Mouse (Mus musculus) spleen, postnatal 14 days (tissue): ENCODE results near the gene Actr8.

Source experiments
- DNase-seq, 2 experiments: peaks; one replicate each; pipeline ENCODE4 v3.0.0; 2021 to 2022; ENCODE audit warnings: low spot score in 2 of 2

Gene Actr8

GRCm38 (mm10) chr14:29996000-29996751 is 18.0 kb downstream of the Actr8 start:
- no peak for DNase-seq

DNA sequence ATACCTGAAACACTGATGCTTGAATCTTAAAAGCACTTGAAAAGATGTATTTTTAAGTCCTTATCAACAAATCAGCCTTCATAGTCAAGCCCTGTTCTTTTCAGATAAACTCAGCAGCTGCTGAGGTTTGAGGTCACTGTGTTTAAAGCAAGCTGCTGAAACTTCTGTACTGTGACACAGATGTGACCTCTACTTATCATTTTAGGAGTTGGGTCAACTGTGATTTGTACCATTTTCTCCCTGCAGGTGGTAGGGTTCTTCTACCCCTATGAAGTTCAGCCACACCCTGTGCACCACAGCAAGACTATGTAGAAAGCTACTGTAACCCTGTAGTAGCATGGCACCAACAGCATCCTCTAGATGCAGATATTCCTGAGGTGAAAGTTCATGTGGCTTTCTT is 19.2 kb downstream of the Actr8 start:
- DNase-seq: no peak

DNA sequence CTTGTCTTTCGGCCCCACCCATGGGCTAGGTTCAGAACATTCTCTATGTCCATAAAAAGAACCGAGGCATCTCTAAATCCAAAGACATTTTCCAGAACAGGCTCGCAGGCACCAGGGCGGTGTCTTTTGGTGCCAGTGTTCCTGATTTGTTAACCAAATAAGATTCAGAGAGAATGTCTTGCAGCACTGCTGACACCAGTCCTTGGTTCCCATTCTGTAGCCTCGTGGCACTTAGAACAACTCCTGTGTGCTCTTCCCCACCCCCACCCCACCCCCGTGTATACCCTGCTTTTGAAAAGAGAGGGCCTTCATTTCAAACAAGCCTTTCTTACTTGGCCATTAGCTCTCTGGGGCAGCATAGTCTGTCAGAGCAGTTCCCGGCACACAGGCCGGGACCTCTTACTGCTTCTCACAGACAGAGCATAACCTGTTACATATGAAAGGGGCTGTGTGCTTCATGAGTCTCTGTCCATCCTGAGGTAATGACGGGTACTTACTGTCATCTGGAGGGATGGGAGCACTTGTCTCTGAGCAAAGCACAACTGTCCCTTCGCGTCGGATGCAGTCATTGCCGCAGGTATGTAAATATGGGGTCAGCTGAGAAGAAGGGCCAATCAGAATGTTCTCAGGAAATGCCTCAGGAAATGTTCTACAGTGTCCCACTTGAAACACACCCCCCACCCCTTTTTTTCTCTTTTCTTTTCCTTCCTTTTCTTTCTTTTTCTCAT is 20.8 kb downstream of the Actr8 start:
- DNase-seq: no peak

GRCm38 (mm10) chr14:29999475-29999811 is 21.3 kb downstream of the Actr8 start:
- DNase-seq: no peak

DNA sequence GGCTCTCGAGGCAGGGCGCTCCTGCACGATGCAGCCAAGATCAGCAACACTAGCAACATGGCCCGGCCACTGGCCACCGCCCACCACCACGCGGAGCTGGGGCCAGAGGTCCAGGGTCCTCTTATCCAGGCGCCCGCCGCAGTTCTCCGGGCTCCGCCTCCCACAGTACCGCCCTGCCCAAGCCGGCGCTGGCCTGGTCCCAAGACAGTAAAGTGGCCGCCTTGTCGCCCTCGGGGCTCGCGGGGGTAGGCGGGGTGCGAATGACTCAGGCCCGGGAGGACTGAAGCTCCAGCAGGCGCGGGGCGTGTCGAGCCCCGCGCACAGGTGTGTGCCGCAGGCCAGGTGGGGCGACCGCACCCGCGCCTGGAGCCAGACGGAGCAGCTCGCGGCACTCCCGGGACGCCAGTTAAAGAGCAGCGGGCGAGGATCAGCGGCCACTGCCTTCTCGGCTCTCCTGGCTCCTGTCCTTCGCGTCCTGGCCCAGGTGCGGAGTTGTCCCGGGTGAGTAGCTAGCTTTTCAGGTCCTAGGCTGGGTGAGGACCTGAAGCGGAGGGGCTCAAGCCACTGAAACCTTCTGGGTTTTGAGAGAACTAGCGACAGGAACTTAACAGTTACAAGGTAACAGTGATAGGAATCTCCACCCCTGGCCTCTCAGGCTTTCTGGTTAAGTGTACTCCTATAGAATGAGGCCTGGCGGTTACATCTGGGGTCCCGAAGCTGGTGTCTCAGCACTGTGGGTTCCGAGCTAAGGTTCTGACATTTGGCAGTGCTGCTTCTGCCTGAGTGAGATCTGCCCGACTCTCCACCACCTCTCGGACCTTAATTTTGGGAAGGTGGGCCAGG is 30.8 kb downstream of the Actr8 start, which contains the start of the genes Il17rb and Chdh:
Gene Il17rb (minus strand): TSS at position 164 of the 843 bp plus-strand sequence.
Gene Chdh (plus strand): TSS at position 291 of the 843 bp plus-strand sequence.
- DNase-seq: no peak

- DNase-seq: no peak
Measured at GRCm38 (mm10) chr14:30009864-30010560, 31.9 kb downstream of the Actr8 start.

- no peak for DNase-seq
Measured at GRCm38 (mm10) chr14:30011886-30012560, 33.9 kb downstream of the Actr8 start.

DNA sequence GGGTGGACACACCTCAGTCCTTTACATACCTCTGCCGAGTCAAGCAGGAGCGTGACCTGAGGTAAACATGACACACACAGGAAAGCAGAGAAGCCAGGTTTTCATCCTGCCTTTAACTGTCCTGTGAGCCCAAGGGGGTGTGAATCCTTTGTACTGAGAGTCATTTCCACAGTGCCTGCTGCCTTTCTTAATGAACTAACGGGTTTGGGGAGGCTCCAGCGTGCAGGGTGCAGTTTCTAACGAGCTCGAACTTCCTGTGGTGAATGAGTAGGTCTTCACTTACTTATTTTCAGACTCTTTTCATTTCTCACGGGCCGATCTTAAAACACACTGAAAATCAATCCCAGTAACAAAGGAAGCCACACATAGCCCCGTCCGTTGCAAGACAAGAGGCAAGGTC is 36.4 kb downstream of the Actr8 start:
- no peak for DNase-seq

GRCm38 (mm10) chr14:30015008-30015407 is 36.9 kb downstream of the Actr8 start:
- DNase-seq: no peak

GRCm38 (mm10) chr14:30016666-30017065 is 38.5 kb downstream of the Actr8 start:
- no peak for DNase-seq

- no peak for DNase-seq
Measured at GRCm38 (mm10) chr14:30017794-30018462, 39.8 kb downstream of the Actr8 start.

- no peak for DNase-seq
Measured at GRCm38 (mm10) chr14:30018463-30018801, 40.3 kb downstream of the Actr8 start.

DNA sequence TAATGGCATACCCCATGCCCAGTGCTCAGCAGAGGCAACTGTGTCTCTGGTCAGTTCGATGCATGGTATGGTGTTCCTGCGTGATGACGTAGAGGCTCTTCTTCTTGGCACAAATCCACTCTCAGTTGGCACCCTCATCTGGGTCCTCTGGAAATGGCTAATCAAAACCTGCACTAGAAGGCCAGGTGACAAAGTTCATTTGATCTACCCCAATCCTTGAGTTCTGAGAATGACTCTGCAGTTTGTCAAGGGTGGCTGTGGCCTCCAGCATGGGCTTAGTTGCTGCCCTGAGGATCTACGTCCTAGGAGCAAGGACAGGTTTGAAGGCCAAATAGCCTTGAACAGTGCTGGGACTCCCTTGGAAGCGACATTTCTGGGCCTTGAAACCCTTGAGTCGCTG is 40.7 kb downstream of the Actr8 start:
- no peak for DNase-seq

- no peak for DNase-seq
Measured at GRCm38 (mm10) chr14:30019375-30019774, 41.2 kb downstream of the Actr8 start.

GRCm38 (mm10) chr14:30019792-30020575 is 41.8 kb downstream of the Actr8 start:
- DNase-seq: no peak

GRCm38 (mm10) chr14:30022471-30022870 is 44.3 kb downstream of the Actr8 start:
- DNase-seq: no peak

DNA sequence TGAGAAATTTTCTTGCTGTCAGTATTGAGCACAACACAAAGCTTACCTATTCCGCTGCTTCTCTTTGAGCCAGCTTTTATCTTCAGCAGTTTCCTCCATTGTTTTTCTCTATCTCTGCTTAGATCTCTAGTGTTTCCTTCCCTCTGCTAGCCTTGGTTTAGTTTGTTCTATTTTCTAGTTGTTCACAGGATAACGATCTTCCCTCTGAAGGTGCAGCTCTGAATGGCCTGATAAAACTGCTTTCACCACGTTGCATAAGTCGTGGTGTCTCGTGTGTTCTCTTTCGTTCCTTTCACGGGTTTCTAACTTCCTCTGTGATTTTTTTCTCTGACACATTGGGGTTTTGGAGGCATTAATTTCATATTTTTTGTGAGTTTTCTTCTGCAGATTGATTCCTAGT is 46.2 kb downstream of the Actr8 start:
- no peak for DNase-seq

GRCm38 (mm10) chr14:30027378-30027777 is 49.2 kb downstream of the Actr8 start:
- DNase-seq: peak in 1 of 2 experiments; percentile 43

DNA sequence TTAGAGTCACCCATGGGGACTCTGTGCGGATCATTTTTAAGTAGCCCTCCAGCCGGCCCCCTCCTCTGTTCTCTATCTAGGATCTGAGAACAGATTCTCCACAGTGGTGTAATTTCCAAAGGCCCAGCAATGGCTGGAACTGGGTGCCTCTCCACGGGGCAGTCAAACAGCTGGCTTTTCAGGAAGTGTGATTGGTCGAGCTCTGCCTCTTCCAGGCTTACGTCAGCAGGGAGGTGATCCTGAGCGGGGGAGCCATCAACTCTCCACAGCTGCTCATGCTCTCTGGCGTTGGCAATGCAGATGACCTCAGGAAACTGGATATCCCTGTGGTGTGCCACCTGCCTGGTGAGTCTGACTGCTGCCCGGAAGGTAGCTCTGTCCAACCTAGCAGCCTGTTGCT is 55.3 kb downstream of the Actr8 start:
- DNase-seq: no peak

GRCm38 (mm10) chr14:30038431-30038830 is 60.3 kb downstream of the Actr8 start:
- DNase-seq: no peak
